In genomic region chr14:111400809-111401208, GRCm38 (mm10) we compare ENCODE assay signal across 20 mouse cellular contexts.
DNase-seq lines count a peak whose midpoint lies in the region; ATAC-seq and TF ChIP-seq lines count a peak whose summit lies in the region.
"Had no signal": no experiment of that assay in that cellular context is flagged by ENCODE, and none has a peak within 500 bp of the region (broad histone marks: within the 10 kb centered on the region; RNA-seq: fewer than 3 reads in every experiment).

No protein-coding gene starts in this region.

- H3K9ac ChIP-seq in forebrain, embryonic 16.5 days (replicated peaks; ENCODE audit: low read depth, low read length) = no peak overlapping the region
- no peak overlapping the region for H3K9ac ChIP-seq in forebrain, embryonic 12.5 days
- H3K9ac ChIP-seq: liver, embryonic 13.5 days; lung, embryonic 14.5 days had no signal

- 30% methylated on average over 3 of the region's 3 CpGs for WGBS in forebrain, embryonic 16.5 days
- 72% methylated on average over 3 of the region's 3 CpGs for WGBS in forebrain, embryonic 12.5 days

- H3K27me3 ChIP-seq in forebrain, embryonic 16.5 days (replicated peaks; ENCODE audit: control insufficient read depth, insufficient read depth, low read length) = no peaks in the 10 kb centered on the region
- no peaks in the 10 kb centered on the region for H3K27me3 ChIP-seq in forebrain, embryonic 12.5 days
- H3K27me3 ChIP-seq: liver, embryonic 13.5 days; megakaryocyte, embryonic 14.5 days had no signal

- peak; percentile 57 for ATAC-seq in forebrain, embryonic 16.5 days
- no peak for ATAC-seq in forebrain, embryonic 12.5 days (ENCODE audit: low FRiP score)
- ATAC-seq: intestine, postnatal 0 days; midbrain, embryonic 16.5 days had no signal

- no peak overlapping the region for H3K4me2 ChIP-seq in forebrain, embryonic 16.5 days (ENCODE audit: low read length)
- H3K4me2 ChIP-seq in forebrain, embryonic 12.5 days = no peak overlapping the region
- H3K4me2 ChIP-seq: liver, embryonic 13.5 days; lung, embryonic 14.5 days had no signal

- H3K36me3 ChIP-seq in forebrain, embryonic 16.5 days (ENCODE audit: control insufficient read depth, insufficient read depth) = no peaks in the 10 kb centered on the region
- H3K36me3 ChIP-seq in forebrain, embryonic 12.5 days (replicated peaks) = no peaks in the 10 kb centered on the region
- H3K36me3 ChIP-seq: liver, embryonic 13.5 days had no signal

- peak; percentile 14 for DNase-seq in left cerebral cortex, postnatal 4 days
- no peak for DNase-seq in left cerebral cortex, postnatal 25 days (ENCODE audit: low spot score in 2 of 2)
- DNase-seq in brain, embryonic 14.5 days (ENCODE audit: low read depth) = peak; percentile 68
- peak; percentile 2 for DNase-seq in embryo, embryonic 9.5 days (ENCODE audit: extremely low spot score)
- no peak for DNase-seq in lung, adult 18-20 months
- DNase-seq: adrenal gland, postnatal 10 days; cerebellum, adult 9-11 months; gastrocnemius, postnatal 36 days; kidney, postnatal 25 days; liver, embryonic 13.5 days; lung, embryonic 14.5 days; lung, postnatal 36 days; right cerebral cortex, postnatal 14 days; thymus, adult 2 months had no signal

- intact Hi-C loops in left cerebral cortex, postnatal 4 days (cut with DNase I) = no loop called here
- intact Hi-C loops in left cerebral cortex, postnatal 25 days (cut with DNase I) = no loop called here

- no peak overlapping the region for H3K4me3 ChIP-seq in forebrain, embryonic 16.5 days (replicated peaks; ENCODE audit: low read length)
- no peak overlapping the region for H3K4me3 ChIP-seq in forebrain, embryonic 12.5 days (replicated peaks)
- H3K4me3 ChIP-seq: liver, embryonic 13.5 days; megakaryocyte, embryonic 14.5 days had no signal

- H3K27ac ChIP-seq in forebrain, embryonic 16.5 days (ENCODE audit: low read length) = no peak overlapping the region
- no peak overlapping the region for H3K27ac ChIP-seq in forebrain, embryonic 12.5 days
- H3K27ac ChIP-seq: liver, embryonic 13.5 days; stomach, postnatal 0 days had no signal

- no peak for TF ChIP-seq POLR2A in brain, embryonic 14.5 days (IDR thresholded peaks at IDR 0.05; ENCODE audit: borderline replicate concordance, extremely low read depth, insufficient read depth, insufficient read length, poor library complexity, severe bottlenecking)

- H3K9me3 ChIP-seq in forebrain, embryonic 16.5 days (ENCODE audit: control insufficient read depth, low read length) = no peaks in the 10 kb centered on the region
- no peaks in the 10 kb centered on the region for H3K9me3 ChIP-seq in forebrain, embryonic 12.5 days
- H3K9me3 ChIP-seq: megakaryocyte, embryonic 14.5 days had no signal

- H3K4me1 ChIP-seq in forebrain, embryonic 16.5 days (replicated peaks; ENCODE audit: control insufficient read depth, insufficient read depth, low read length) = no peaks in the 10 kb centered on the region
- no peaks in the 10 kb centered on the region for H3K4me1 ChIP-seq in forebrain, embryonic 12.5 days
- H3K4me1 ChIP-seq: liver, embryonic 13.5 days; megakaryocyte, embryonic 14.5 days had no signal

- TF ChIP-seq CTCF in brain, embryonic 14.5 days (IDR thresholded peaks at IDR 0.05; ENCODE audit: borderline replicate concordance, extremely low read depth, insufficient read depth, insufficient read length) = no peak

Comparison
In these comparisons a context has a peak if more than half of its experiments do, and no peak if none do; other contexts are left out.
1. DNase-seq: peak in left cerebral cortex, postnatal 4 days (single experiment), brain, embryonic 14.5 days (single experiment) and embryo, embryonic 9.5 days (single experiment); none in left cerebral cortex, postnatal 25 days (0 of 2) and lung, adult 18-20 months (0 of 2).